Mouse (Mus musculus) thymus, postnatal 10 days (tissue): ENCODE measurements around the gene Crygf.
"Not testable (repeated sequence)": the region's sequence is repeated elsewhere in the genome, so short reads cannot be mapped to it uniquely, and the experiment has no call there.

Experiments
- DNase-seq, 2 experiments: peaks; one replicate each; pipeline ENCODE4 v3.0.0; 2021; ENCODE audit warnings: low spot score in 2 of 2

Gene Crygf

GRCm38 (mm10) chr1:65926294-65926693 is at the start of gene Crygf:
Crygf (plus strand) TSS chr1:65926520.
- no peak for DNase-seq

DNA sequence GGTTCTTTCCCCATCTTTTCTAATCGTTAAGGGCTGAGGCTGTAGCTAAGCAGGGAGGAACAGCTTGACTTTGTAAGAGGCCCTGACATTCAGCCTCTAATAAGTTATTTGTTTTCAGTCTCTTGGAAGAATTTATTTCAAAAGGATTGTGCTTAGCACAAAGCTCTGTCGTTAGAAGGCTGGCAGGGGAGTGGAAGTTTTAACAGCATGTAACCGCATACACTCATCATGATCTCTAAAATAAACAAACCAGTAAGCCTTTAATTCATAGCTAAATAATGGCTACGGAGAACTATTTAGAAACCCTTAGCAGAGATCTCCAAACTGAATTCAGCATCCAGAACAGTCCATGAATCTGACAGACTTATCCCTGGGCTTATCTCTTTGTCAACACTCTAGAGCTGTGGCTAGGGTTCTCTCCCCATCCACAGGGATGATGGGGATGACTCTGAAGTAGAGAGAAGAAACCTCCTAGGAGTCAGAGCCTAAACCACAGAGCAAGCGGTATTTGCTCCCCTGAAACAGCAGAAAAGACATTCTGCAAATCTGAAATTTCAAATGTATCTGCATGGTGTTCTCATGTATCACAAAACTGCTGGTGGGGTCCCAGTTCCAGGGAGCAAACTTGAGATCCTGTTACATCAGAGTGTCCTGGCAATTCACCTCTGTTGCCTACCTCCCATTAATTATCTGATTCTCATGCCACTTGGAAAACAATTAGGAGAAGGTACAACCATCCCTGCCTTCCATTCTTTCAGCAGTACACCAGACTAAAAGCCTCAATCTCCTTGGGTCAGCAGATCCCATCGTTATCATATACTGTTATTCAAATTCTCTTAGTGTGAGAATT is 734 bp upstream of the Crygf start:
- no peak for DNase-seq

- DNase-seq, result not testable (repeated sequence)
Measured at GRCm38 (mm10) chr1:65926696-65927095, 376 bp downstream of the Crygf start.

DNA sequence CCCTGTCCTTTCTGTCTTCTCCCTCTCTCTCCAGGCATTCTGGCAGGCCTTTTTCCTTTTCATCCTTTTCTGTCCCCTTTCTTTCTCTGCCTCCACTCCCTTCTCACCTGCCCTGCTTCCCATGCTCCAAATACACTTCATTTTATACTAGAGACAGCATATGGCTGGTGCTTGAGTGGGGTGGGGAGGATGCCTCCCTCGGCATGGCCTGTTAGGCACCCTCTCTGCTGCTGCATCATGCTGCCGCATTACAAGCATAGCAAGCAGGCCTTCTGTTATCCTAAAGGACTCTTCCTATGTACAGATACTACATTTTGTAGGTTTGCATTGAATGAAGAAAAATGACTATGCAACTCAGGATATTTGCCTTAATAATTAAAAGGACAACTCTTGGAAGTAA is 3.7 kb downstream of the Crygf start:
- DNase-seq, result no peak

DNA sequence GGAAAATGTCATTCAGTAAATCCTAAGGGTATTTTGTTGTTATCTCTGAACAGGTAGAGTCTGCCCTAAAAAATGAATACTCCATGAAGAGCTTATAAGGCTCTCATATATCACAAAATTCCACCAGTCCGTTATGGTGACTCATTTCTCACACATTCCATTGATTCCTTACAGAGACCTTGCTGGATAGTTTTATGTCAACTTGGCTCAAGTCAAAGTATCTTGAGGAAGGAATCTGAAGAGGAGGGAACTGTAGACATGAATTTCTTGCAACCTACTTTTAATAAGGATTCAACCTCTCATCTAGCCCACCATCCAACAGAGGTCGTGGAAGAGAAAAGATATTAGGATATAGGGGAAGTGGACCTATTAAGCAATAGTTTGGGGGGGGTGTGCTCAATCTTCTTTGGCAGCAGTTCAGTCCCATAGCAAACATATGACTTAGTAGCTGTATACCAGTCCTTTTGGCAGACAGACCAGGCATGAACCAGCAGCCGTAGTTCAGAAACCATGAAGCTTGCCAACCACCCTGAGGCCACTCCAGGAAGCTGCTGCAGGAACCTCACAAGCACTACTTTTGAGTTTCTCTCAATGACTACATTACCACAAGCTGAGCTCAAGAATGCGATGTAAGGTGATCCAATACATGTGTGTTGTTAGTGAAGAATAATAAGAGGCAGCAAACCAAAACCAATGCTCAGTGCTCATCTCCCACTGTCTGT is 5.9 kb downstream of the Crygf start:
- no peak for DNase-seq
